Mouse (Mus musculus): ENCODE measurements around the gene Nkx3-2. TPM values are rescaled to one million over a fixed set of nuclear protein-coding genes. Genes with fewer than 3 reads are reported as not detected.
A peak's percentile ranks its signal among the peaks of the same experiment; 100 is the strongest.

Nkx3-2 gene
- under 1 TPM in 1 of 2 experiments, not detected in 1; 0.15 TPM for total RNA-seq (2021)
- long read RNA-seq, experiment 1, result 0 reads
- long read RNA-seq, experiment 2, result 0 reads

- no peak for DNase-seq
Measured at GRCm38 (mm10) chr5:41763731-41764721, at the start of gene Nkx3-2. Gene Nkx3-2 (minus strand): TSS chr5:41764501.

- DNase-seq, result no peak
Measured at GRCm38 (mm10) chr5:41812516-41812915, 48.2 kb upstream of the Nkx3-2 start.

GRCm38 (mm10) chr5:41811279-41811678 is 47.0 kb upstream of the Nkx3-2 start:
- no peak for DNase-seq

- no peak for DNase-seq
Measured at GRCm38 (mm10) chr5:41807383-41807782, 43.1 kb upstream of the Nkx3-2 start.

GRCm38 (mm10) chr5:41806176-41806575 is 41.9 kb upstream of the Nkx3-2 start:
- DNase-seq, result no peak

GRCm38 (mm10) chr5:41805085-41805484 is 40.8 kb upstream of the Nkx3-2 start:
- DNase-seq, result no peak

GRCm38 (mm10) chr5:41804643-41805042 is 40.3 kb upstream of the Nkx3-2 start:
- no peak for DNase-seq

- DNase-seq, result no peak
Measured at GRCm38 (mm10) chr5:41801622-41802021, 37.3 kb upstream of the Nkx3-2 start.

GRCm38 (mm10) chr5:41794434-41794833 is 30.1 kb upstream of the Nkx3-2 start:
- no peak for DNase-seq

GRCm38 (mm10) chr5:41790517-41790916 is 26.2 kb upstream of the Nkx3-2 start:
- DNase-seq, result peak; percentile 73

- DNase-seq, result no peak
Measured at GRCm38 (mm10) chr5:41788877-41789276, 24.6 kb upstream of the Nkx3-2 start.

GRCm38 (mm10) chr5:41781890-41782289 is 17.6 kb upstream of the Nkx3-2 start:
- DNase-seq, result no peak

- DNase-seq, result no peak
Measured at GRCm38 (mm10) chr5:41780026-41780425, 15.7 kb upstream of the Nkx3-2 start.

GRCm38 (mm10) chr5:41775728-41776127 is 11.4 kb upstream of the Nkx3-2 start:
- DNase-seq, result no peak

GRCm38 (mm10) chr5:41775273-41775672 is 11.0 kb upstream of the Nkx3-2 start:
- DNase-seq, result no peak

- DNase-seq, result peak; percentile 94
Measured at GRCm38 (mm10) chr5:41768382-41769040, 4.2 kb upstream of the Nkx3-2 start.

- DNase-seq, result no peak
Measured at GRCm38 (mm10) chr5:41767296-41768200, 3.2 kb upstream of the Nkx3-2 start.

- no peak for DNase-seq
Measured at GRCm38 (mm10) chr5:41766406-41767010, 2.2 kb upstream of the Nkx3-2 start.

GRCm38 (mm10) chr5:41765626-41766405 is 1.5 kb upstream of the Nkx3-2 start:
- no peak for DNase-seq

GRCm38 (mm10) chr5:41762947-41763730 is 1.2 kb downstream of the Nkx3-2 start:
- peak; percentile 43 for DNase-seq

Measured in adrenal gland, postnatal 10 days (tissue).